Mouse (Mus musculus) CD4-positive, CD25-positive, alpha-beta regulatory T cell, adult 2 months (primary cell): ENCODE data around the gene Gm44805.

Experiments
- DNase-seq: peaks from one replicate; pipeline ENCODE4 v3.0.0-alpha.2; 2012; ENCODE audit warnings: low read depth, low spot score

Gene Gm44805

GRCm38 (mm10) chr7:19681202-19681694 lies at the start of gene Gm44805, which contains the start of gene Apoc4:
Gene Gm44805 (minus strand): TSS chr7:19681423.
Gene Apoc4 (minus strand): TSS chr7:19681479.
- no peak for DNase-seq

GRCm38 (mm10) chr7:19726541-19726940 lies 45.3 kb upstream of the Gm44805 start:
- no peak for DNase-seq

- no peak for DNase-seq
These were observed 42.9 kb upstream of the Gm44805 start for GRCm38 (mm10) chr7:19724167-19724566.

GRCm38 (mm10) chr7:19722754-19723195 lies 41.6 kb upstream of the Gm44805 start:
- no peak for DNase-seq

- DNase-seq: no peak
These were observed 38.0 kb upstream of the Gm44805 start for GRCm38 (mm10) chr7:19719200-19719599.

GRCm38 (mm10) chr7:19718297-19718952 lies 37.2 kb upstream of the Gm44805 start:
- DNase-seq: no peak

- no peak for DNase-seq
These were observed 36.1 kb upstream of the Gm44805 start for GRCm38 (mm10) chr7:19717346-19717745.

- DNase-seq: no peak
These were observed 35.6 kb upstream of the Gm44805 start for GRCm38 (mm10) chr7:19716822-19717221.

GRCm38 (mm10) chr7:19716055-19716682 lies 34.9 kb upstream of the Gm44805 start:
- peak; percentile 64 for DNase-seq

GRCm38 (mm10) chr7:19715239-19716054 lies 34.2 kb upstream of the Gm44805 start, which contains the start of gene Tomm40:
Gene Tomm40 (minus strand): TSS chr7:19715438.
- peak; percentile 100 for DNase-seq

- no peak for DNase-seq
These were observed 33.6 kb upstream of the Gm44805 start for GRCm38 (mm10) chr7:19714836-19715235.

- DNase-seq: peak; percentile 6
These were observed 32.4 kb upstream of the Gm44805 start for GRCm38 (mm10) chr7:19713598-19713997.

- DNase-seq: peak; percentile 63
These were observed 32.0 kb upstream of the Gm44805 start for GRCm38 (mm10) chr7:19713196-19713595.

GRCm38 (mm10) chr7:19712414-19712813 lies 31.2 kb upstream of the Gm44805 start:
- peak; percentile 20 for DNase-seq

- DNase-seq: no peak
These were observed 29.4 kb upstream of the Gm44805 start for GRCm38 (mm10) chr7:19710650-19711049.

- DNase-seq: no peak
These were observed 24.0 kb upstream of the Gm44805 start for GRCm38 (mm10) chr7:19705271-19705670.

- no peak for DNase-seq
These were observed 23.3 kb upstream of the Gm44805 start for GRCm38 (mm10) chr7:19704475-19704874.

GRCm38 (mm10) chr7:19702859-19703555 lies 21.8 kb upstream of the Gm44805 start:
- no peak for DNase-seq

GRCm38 (mm10) chr7:19701069-19701761 lies 20.0 kb upstream of the Gm44805 start:
- peak; percentile 74 for DNase-seq

- peak; percentile 43 for DNase-seq
These were observed 19.3 kb upstream of the Gm44805 start for GRCm38 (mm10) chr7:19700299-19701068.
